Mouse (Mus musculus): ENCODE measurements at regions not wholly inside any gene's neighbourhood (a gene's known extent, or its start where the extent isn't known, plus 50 kb on each side); places are given as distances from the start of the nearest gene placed in this dataset.

DNA sequence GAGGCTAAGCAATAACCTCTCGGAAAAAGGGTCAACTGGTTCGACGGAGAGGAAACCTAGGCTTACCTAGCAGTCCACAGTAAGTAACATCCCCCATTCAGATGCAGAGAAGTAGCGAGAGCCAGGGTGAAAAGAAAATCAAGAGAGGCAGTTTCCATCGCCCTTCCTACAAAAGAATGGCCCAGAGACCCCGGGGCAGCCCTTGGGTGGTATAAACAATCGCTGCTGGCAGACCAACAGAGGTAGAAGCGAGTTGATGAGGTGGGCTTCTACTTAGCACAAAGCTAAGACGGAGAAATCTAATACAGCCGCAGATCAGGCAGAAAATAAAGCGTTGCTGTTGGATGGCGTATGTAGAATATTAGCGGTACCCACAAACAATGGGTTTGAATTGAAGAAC is 57.8 kb upstream of the Arl15 start:
- no peak for DNase-seq (ENCODE audit: low spot score)

DNA sequence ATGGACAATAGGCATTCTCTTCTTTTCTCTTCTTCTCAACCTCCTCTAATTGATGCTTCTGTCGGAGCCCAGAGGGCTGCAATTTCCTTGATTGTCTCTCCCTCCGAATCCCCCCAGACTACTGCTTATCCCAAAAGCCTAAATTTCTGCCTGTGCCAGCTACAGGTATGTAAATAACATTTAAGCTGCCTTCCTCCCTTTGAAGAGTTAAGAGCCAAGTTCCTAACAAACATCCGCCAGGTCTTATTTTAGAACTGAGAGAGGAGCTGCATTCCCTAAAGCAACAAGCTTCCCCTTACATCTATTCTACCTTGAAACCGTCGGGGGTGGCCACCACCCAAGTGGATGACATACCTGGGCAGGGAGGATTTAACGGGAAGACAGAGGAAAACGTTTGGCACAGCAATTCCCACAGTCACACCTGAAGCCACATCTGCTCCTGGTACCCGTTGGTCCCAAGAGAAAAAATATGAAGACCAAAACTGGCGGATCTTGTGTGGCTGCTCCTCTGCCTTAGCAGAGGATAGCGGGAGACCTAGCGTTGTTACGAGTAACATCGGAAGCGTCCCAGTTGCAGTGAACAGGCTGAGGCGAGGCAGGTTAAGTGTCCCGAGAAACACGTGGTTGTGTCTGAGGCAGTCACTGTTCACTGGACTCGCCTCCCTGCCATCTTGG is 58.6 kb upstream of the Arl15 start:
- no peak for DNase-seq (ENCODE audit: low spot score)

DNA sequence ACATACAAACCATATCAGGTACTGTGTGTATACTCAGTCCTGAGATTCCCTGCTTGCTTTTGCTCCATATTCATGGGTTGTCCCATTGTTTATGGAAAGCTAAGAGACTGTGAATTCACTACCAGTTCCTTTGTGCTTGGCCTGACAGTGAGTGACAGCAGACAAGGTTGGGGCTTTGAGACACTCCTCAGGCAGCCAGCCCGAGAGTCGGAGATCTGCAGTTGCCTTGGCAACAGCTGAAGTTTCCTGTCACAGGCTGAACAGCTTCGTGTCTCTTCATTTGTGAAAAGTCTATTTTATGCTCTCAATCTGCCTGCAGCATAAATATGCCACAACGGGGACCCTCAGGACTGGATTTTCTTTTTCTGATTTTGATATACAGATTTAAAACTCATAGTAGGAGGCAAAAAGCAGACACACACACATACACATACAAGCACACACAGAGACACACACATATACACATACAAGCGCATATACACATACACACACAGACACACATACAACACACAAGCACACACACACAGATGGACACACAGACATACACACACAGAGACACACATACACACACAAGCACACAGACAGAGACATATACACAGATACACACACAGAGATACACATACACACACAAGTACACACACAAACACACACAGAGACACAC is 60.0 kb upstream of the Arl15 start:
- peak; percentile 76 for DNase-seq (ENCODE audit: low spot score)

- no peak for DNase-seq (ENCODE audit: low spot score)
Measured at GRCm38 (mm10) chr13:113733734-113734133, 60.6 kb upstream of the Arl15 start.

GRCm38 (mm10) chr13:113730776-113731400 is 63.4 kb upstream of the Arl15 start:
- no peak for DNase-seq (ENCODE audit: low spot score)

- no peak for DNase-seq (ENCODE audit: low spot score)
Measured at GRCm38 (mm10) chr13:113730062-113730775, 64.1 kb upstream of the Arl15 start.

- no peak for DNase-seq (ENCODE audit: low spot score)
Measured at GRCm38 (mm10) chr13:113729574-113729973, 64.7 kb upstream of the Arl15 start.

DNA sequence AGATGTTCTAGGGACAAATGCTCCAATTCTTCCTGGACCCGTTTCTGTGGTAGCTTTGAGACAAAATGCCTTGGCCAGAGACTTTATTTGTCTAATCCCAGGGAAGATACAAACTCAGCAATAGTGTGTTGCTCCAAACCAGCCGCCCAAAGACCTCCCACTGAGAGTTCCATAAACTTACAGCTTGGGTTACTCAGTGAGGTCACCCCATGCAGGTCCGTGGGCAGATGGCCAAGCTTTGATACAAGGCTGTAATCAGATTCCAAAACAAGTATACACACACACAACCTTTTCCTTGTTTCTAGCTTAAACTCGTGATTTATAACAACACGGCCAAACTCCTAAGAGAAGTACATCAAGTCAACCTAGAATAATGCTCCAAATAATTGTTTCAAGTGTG is 64.6 kb upstream of the Hspb3 start:
- peak; percentile 43 for DNase-seq (ENCODE audit: low spot score)

DNA sequence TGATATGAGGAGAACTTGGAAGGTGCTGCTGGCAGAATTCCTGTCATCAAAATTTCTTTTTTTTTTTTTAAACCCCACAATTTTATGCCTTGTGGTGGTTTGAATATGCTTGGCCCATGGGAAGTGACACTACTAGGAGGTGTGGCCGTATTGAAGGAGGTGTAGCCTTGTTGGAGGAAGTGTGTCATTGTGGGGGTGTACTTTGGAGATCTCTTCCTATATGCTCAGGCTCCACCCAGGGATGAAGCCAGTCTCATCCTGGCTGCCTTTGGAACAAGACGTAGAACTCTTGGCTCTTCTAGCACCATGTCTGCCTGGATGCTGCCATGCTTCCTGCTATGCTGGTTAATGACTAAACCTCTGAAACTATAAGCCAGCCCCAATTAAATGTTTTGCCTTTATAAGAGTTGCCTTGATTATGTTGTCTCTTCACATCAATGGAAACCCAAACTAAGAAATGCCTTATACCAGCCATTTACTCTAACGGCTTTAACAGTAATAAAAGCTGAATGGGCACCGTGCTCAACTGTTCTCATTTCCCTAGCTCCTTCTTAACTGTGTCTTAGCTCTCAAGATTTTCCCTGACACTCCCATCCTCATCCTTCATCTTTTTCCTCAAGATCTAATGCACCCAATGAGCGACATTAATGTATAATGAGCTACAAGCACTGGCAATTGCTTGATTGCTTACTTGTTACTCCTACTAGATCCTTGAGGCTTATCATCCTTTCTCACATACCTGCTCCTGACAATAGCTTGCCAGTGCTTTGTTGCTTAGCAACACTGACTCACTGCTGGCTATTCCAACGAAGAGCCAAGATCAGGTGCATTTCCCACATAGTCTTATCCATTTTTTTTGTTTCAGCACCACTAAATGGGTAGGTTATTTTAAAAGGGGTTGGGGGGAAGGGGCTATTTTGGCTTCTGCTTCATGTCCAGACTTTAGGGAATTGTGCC is 61.7 kb upstream of the Hspb3 start:
- DNase-seq (ENCODE audit: low spot score): no peak

DNA sequence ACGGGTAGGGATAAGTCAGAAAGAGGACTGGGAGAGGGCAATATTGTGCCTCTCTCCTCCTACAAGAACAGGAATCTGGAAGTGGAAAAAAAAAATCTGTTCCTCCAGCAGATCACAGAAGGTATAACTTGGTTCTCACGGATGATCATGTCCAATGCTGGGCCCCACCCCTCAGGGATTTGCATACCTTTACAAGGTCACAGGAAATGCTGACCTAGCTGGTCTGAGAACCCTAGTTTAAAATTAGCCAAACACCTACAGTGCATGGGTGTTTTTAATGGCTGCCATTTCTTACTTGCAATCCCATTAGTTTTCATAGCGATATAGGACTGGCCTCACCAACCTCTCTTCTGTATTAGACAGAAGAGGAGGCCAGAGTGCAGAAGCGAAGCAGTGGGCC is 51.8 kb upstream of the Hspb3 start:
- DNase-seq (ENCODE audit: low spot score): no peak

DNA sequence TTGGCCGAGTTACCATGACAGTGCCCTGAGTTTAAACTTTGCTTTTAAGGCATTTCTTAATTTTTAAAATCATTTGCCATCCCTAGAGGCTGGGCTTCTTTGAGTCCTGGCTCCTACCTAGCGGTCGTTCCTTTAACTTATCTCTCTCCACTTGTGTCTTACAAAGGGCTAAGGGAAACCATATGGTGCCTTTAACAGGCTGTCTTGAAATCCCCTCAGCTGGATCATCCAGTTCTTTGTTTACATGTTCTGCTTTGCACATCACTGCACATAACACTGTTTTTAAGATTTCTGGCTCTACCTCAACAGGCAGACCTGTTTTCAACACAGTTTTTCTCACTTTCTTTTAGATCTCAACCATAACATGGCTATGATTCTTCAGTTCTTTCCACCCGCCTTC is 50.4 kb upstream of the Hspb3 start:
- no peak for DNase-seq (ENCODE audit: low spot score)

All from embryo, embryonic 10 days (tissue).